Mouse (Mus musculus) embryo, embryonic 9.5 days (tissue): ENCODE measurements around the gene Clca3a1.

Source experiments
- DNase-seq: peaks from one replicate; pipeline ENCODE4 v3.0.0-alpha.2; 2017; ENCODE audit errors: extremely low spot score

The Clca3a1 gene

DNA sequence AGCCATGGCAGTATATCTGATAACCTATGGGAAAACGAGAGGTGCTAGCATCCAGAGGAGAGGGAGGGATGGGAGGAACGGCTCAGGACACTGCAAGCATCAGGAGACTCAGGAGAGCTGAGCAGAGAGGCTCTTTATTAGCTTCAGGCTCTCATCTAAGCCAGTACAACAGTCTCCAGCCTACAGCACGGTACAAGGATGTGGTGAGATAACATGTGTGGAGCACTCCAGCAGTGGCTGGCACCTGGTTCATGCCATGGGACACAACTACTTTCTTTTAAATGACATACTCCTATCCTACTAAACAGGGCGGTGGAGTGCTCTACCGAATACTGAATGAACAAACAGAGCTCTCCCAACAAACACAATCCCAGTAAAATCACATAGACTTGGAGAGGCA, 79.2 kb downstream of the Clca3a1 start:
- DNase-seq: no peak

DNA sequence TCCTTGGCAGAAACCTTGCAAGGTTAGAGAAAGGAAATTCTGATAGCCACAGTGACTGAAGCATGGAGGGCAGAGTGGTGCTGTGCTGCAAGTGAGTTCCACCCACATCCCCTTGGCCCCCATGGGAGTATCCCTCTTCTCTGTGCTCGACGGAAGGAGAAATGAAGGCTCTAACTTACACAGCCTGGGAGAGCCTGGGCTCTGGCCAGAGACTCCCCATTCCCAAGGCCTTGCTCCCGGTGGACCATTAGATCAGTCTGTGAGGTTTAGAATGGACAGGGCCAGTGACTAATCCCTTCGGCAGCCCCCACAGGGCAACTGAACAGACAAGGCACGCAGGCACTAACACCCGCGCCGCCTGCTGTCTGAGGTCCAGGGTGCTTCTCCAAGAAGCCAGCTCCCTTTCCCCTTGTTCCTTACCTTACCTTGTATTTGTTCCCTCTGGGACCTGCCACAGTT, 81.0 kb downstream of the Clca3a1 start:
- no peak for DNase-seq
